Mouse (Mus musculus) stomach, embryonic 16.5 days (tissue): ENCODE data around the gene Dach1. TPM values are rescaled to one million over a fixed set of nuclear protein-coding genes. Genes with fewer than 3 reads are reported as not detected.

Experiments used
- ATAC-seq: fragments of 200-750 bp; cut with Nextera tagmentation; 2 replicates; pipeline ENCODE4 v1.8.0; 2017; ENCODE audit warnings: moderate number of reproducible peaks, moderate TSS enrichment; ENCODE audit not compliant: insufficient read depth, low FRiP score
- H3K27ac ChIP-seq: fragments of 300-500 bp; sonication (generic); 2 replicates; pipeline ENCODE4 v1.5.1; 2014; ENCODE audit warnings: low read length
- H3K27me3 ChIP-seq: fragments of 300-500 bp; sonication (generic); 2 replicates; pipeline ENCODE4 v1.6.1; 2014; ENCODE audit warnings: low read length, control low read depth, mixed read lengths; ENCODE audit not compliant: control insufficient read depth, insufficient read depth
- H3K36me3 ChIP-seq: fragments of 300-500 bp; sonication (generic); 2 replicates; pipeline ENCODE4 v1.6.1; 2014; ENCODE audit warnings: low read length; ENCODE audit not compliant: control insufficient read depth, insufficient read depth
- H3K4me1 ChIP-seq: fragments of 300-500 bp; sonication (generic); 2 replicates; pipeline ENCODE4 v1.6.1; 2014; ENCODE audit warnings: low read length, control low read depth, mixed read lengths; ENCODE audit not compliant: control insufficient read depth, insufficient read depth
- H3K4me2 ChIP-seq: fragments of 300-500 bp; sonication (generic); 2 replicates; pipeline ENCODE4 v1.6.1; 2014; ENCODE audit warnings: low read depth, low read length, mixed read lengths
- H3K4me3 ChIP-seq: fragments of 300-500 bp; sonication (generic); replicated peaks from 2 replicates; pipeline ENCODE4 v1.5.1; 2014; ENCODE audit warnings: mild to moderate bottlenecking, low read length
- H3K9ac ChIP-seq: fragments of 300-500 bp; sonication (generic); 2 replicates; pipeline ENCODE4 v1.6.1; 2014; ENCODE audit warnings: low read length
- H3K9me3 ChIP-seq: fragments of 300-500 bp; sonication (generic); replicated peaks from 2 replicates; pipeline ENCODE4 v1.6.1; 2016; ENCODE audit warnings: low read length, control low read depth; ENCODE audit not compliant: control insufficient read depth
- WGBS: fragments of 180-500 bp; shearing (Covaris S2); extraction: QIAGEN DNeasy Blood & Tissue Kit; methylation state at CpG from one replicate; pipeline ENCODE4 v1.1.7; 2014; 5-methylcytosine and 5-hydroxymethylcytosine counted together
- polyA plus RNA-seq: library from polyadenylated mRNA; unstranded; fragments of >200 nt; fragmentation: Nextera tagmentation; extraction: Ambion mirVana; gene quantifications from 2 replicates; pipeline ENCODE4 v1.2.1, GENCODE M21; 2015

Dach1 gene
- 3.0 and 3.7 TPM in 2 replicates for polyA plus RNA-seq

DNA sequence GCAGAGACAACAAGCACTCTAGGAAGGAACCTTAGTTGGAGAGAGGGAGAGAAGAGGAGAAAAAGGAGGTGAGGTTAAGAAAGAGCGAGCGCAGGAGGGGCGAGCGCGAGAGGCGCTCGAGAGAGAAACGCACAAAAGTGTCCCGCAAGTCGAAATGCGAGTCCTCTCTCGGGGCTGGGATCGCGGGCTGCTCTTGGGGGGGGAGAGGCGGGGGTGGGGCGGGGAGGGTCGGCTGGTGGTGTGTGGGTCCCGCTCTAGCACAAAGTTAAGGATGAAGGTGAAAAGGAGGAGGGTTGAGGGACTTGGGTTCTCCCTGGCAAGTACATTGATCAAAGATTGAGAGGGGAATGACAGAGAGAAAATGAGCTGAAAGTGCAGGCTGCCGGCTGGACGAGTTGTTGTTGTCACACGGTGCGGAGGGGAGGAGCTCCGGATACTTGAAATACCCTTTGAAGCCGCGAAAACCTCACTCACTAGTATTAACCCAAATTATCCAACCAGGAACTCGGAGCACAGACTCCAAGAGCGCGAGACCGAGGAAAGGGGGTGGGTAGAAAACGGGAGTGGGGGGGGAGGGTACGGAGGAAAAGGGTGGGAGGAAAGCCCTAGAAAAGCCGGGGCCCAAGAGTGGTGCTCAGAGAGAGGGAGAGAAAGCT lies at the start of gene Dach1:
Gene Dach1 (minus strand): TSS at position 345 of the 656 bp plus-strand sequence.
- Histone ChIP-seq H3K9ac (peak within 1 kb of the TSS; percentile 84), H3K9me3 (no peaks in the 10 kb centered on the region), H3K4me1 (no peaks in the 10 kb centered on the region), H3K4me3 (peak within 1 kb of the TSS; percentile 81), H3K27me3 (no peaks in the 10 kb centered on the region), H3K4me2 (peak within 1 kb of the TSS; percentile 93), H3K27ac (peak within 1 kb of the TSS; percentile 82), H3K36me3 (no peaks in the 10 kb centered on the region)
- 2% methylated on average over 31 of the region's 32 CpGs for WGBS
- ATAC-seq = peak; percentile 67

DNA sequence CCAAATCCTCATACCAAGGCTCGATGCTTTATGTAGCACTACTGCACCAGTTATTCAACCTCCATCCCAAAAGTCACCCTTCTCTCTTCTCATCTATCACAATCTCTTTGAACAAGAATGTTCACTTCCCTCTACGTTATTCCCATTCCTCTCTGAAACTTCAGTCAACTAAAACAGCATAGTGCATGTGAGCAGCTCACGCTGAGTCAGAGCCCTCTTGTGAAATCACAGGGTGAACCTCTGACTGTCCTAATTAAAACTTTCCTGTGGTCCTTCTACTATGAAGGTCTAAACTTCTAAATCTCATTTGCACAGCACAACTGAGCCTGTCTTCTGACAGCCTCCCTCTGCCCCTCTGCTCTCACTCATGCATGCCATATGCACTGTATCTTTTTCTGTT lies 30.5 kb upstream of the Dach1 start:
- H3K4me2 ChIP-seq = no peak overlapping the region
- no peaks in the 10 kb centered on the region for H3K9me3 ChIP-seq
- no peak overlapping the region for H3K27ac ChIP-seq
- 82% methylated on average over 3 of the region's 3 CpGs for WGBS
- no peaks in the 10 kb centered on the region for H3K36me3 ChIP-seq
- H3K27me3 ChIP-seq = no peaks in the 10 kb centered on the region
- H3K9ac ChIP-seq = no peak overlapping the region
- H3K4me3 ChIP-seq = no peak overlapping the region
- no peaks in the 10 kb centered on the region for H3K4me1 ChIP-seq
- ATAC-seq = no peak

DNA sequence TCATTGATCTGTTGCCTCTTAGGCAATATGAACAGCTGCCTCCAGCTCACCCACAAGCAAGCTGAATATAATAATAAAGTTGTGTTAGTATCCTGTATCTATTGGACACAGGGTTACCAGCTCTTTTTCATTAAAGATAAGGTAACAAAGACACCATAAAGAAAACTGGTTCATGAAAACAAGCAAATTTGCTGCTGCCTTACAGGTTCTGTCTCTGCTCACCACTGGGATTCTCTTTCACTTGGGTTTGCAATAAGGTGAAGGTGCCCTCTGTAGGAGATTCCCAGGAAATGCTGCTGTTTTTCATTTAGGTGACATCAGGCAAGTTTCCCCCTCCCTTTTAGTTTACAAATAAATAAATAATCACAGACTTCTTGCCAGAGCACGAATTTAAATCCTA lies 12.0 kb upstream of the Dach1 start:
- Histone ChIP-seq H3K4me2 (no peak overlapping the region), H3K4me1 (no peaks in the 10 kb centered on the region), H3K9me3 (no peaks in the 10 kb centered on the region), H3K27me3 (no peaks in the 10 kb centered on the region), H3K27ac (no peak overlapping the region), H3K9ac (no peak overlapping the region), H3K36me3 (no peaks in the 10 kb centered on the region), H3K4me3 (no peak overlapping the region)
- WGBS = 2% methylated on average over 1 of the region's 1 CpGs
- ATAC-seq = no peak

DNA sequence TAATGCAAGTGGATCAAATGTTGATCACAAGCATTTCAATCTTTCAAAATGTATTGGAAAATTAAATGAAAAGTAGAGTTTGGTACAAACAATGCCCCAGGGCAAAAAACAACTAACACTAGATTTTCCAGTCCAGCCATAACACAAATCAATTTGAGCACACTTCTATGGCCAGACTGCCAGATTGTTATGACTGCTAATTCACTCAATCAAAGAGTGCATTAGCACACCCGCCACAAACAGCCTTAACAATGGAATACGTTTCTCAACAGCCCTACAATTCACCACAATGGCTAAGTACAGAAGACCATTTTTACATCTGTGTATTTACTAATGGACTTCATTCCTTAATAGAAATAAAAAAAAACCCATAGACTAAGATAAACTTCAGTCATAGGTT lies 4.3 kb upstream of the Dach1 start:
- Histone ChIP-seq H3K27ac (no peak overlapping the region), H3K36me3 (no peaks in the 10 kb centered on the region), H3K4me3 (no peak overlapping the region), H3K4me1 (no peaks in the 10 kb centered on the region), H3K4me2 (no peak overlapping the region), H3K9ac (no peak overlapping the region), H3K27me3 (no peaks in the 10 kb centered on the region), H3K9me3 (no peaks in the 10 kb centered on the region)
- no peak for ATAC-seq
- whole genome bisulfite sequencing = 51% methylated on average over 2 of the region's 2 CpGs

DNA sequence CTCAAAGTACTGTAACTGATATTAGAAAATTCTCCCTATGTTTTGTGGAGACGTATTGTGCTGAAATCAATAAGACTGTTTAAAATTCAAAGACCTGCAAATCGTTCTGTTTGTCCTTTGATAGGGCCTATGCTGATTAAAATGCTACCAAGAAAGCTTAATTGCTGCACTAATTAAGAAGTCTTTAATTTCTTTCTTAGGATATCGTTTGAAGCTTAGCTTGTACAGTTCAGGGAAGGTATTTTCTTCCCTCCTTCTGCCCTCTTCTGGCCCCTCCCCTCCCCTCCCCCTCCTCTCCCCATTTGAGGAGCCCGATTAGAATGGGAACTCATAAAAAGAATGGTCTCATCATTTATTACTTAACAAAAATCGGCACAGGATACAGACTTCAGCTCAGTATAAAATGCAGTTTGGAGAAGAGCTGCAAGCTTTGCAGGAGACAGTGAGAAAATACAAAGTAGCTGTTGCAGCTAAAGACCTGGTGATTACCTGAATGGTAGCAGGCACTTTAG lies 2.9 kb upstream of the Dach1 start:
- no peak overlapping the region for H3K4me3 ChIP-seq
- ATAC-seq = no peak
- H3K27me3 ChIP-seq = no peaks in the 10 kb centered on the region
- no peaks in the 10 kb centered on the region for H3K9me3 ChIP-seq
- H3K4me1 ChIP-seq = no peaks in the 10 kb centered on the region
- H3K36me3 ChIP-seq = no peaks in the 10 kb centered on the region
- no peak overlapping the region for H3K27ac ChIP-seq
- WGBS = 21% methylated on average over 5 of the region's 5 CpGs
- no peak overlapping the region for H3K4me2 ChIP-seq
- no peak overlapping the region for H3K9ac ChIP-seq

DNA sequence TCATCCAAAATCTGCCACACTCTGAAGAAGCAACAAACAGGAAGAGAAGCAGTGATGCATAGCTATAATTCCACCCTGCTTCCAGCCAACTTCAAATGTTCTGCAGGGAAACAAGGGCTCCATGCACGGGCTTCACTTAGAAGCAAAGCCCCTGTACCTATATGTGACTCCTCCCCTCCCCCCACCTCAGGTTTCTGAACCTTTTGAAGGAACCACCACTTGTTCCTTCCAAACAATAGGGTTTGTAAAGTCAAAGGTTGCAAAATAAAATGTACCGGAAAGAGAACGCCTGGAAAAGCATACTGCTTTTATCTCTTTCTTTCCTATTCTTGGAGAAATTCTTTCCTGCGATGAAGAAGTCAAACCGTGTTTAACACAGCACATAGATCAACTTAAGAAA lies 2.3 kb upstream of the Dach1 start:
- Histone ChIP-seq H3K9ac (no peak overlapping the region), H3K4me2 (no peak overlapping the region), H3K4me3 (no peak overlapping the region), H3K27ac (no peak overlapping the region), H3K36me3 (no peaks in the 10 kb centered on the region), H3K27me3 (no peaks in the 10 kb centered on the region), H3K9me3 (no peaks in the 10 kb centered on the region), H3K4me1 (no peaks in the 10 kb centered on the region)
- ATAC-seq = no peak
- WGBS = 29% methylated on average over 5 of the region's 5 CpGs

DNA sequence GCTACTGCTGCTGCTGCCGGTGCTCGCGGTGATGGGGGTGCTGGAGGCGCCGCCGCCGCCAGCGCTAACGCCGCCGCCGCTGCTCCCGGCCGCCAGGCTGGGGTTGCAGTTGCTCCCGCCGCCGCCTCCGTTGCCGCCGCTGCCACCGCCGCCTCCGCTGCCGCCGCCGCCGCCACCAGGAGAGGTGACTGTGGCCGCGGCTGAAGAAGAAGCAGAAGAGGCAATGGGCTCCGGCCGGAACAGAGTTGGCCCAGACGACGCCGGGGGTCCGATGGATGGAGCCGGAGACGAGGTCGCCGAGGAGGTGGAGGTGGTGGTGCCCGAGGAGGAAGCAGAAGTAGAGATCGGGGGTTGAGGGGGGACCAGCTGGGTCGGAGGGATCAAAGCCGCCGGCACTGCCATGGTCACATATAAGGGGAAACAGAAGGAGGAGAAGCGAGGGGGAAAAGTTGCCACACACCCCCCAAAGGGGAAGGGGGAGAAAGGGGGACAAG lies 610 bp downstream of the Dach1 start:
- no peaks in the 10 kb centered on the region for H3K27me3 ChIP-seq
- H3K4me2 ChIP-seq = peak overlapping the region; percentile 93
- no peaks in the 10 kb centered on the region for H3K36me3 ChIP-seq
- H3K4me3 ChIP-seq = peak overlapping the region; percentile 81
- 0 out of 2 replicates have a peak, but pooled peaks have one; percentile 3 for ATAC-seq
- no peaks in the 10 kb centered on the region for H3K9me3 ChIP-seq
- peak overlapping the region; percentile 82 for H3K27ac ChIP-seq
- peak overlapping the region; percentile 84 for H3K9ac ChIP-seq
- under 1% methylated on average over 45 of the region's 45 CpGs for WGBS
- no peaks in the 10 kb centered on the region for H3K4me1 ChIP-seq

DNA sequence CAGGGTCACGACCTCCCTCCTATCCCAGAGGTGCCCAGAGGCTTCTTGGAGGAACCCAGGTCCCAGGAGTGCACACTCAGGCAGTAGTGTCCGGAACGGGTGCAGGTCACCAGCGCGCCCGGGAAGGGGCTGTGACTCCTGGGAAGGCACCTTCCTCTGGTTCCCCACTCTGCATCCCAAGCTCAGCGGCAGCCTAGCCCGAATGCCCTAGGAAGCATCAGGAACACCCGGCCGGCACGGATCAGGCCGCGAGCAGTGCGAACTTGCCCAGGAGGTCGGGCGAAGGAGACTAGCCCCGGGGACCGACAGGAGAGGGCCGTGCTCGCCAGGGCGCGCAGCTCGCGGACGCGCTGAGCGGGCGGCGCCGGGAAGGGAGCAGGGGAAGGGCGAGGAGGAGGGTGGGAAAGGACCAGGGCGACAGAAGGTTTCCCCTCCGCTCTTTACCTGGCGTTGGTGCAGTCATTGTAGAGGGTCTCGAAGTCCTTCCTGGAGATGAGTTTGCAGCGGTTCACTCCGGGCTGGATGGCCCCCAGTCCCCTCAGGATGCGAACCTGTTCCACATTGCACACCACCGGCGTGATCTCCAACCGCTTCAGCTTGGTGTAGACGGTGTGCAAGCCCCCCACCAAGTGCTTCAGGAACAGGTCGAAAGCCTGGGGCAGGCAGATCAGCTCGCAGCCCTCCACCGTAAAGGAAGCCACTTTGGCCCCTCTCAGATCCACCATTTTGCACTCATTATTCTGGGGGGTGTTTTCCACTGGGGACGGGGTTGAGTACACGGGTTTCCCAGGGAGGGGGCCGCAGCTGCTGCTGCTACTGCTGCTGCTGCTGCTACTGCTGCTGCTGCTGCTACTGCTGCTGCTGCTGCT lies 1.3 kb downstream of the Dach1 start:
- H3K4me2 ChIP-seq = peak overlapping the region; percentile 93
- peak overlapping the region; percentile 81 for H3K4me3 ChIP-seq
- ATAC-seq = peak; percentile 75
- H3K9ac ChIP-seq = peak overlapping the region; percentile 84
- no peaks in the 10 kb centered on the region for H3K36me3 ChIP-seq
- peak overlapping the region; percentile 82 for H3K27ac ChIP-seq
- WGBS = under 1% methylated on average over 47 of the region's 48 CpGs
- no peaks in the 10 kb centered on the region for H3K4me1 ChIP-seq
- no peaks in the 10 kb centered on the region for H3K9me3 ChIP-seq
- H3K27me3 ChIP-seq = no peaks in the 10 kb centered on the region
